Mouse (Mus musculus) lung, postnatal 0 days (tissue): Measurements from ENCODE around the gene Shisa8.

Source experiments
- CTCF ChIP-seq: IDR thresholded peaks from 2 replicates; pipeline ENCODE4 v1.5.1; 2016; ENCODE audit warnings: antibody characterized with exemption, mild to moderate bottlenecking
- EP300 ChIP-seq: IDR thresholded peaks from 2 replicates; pipeline ENCODE4 v1.6.1; 2016; ENCODE audit warnings: antibody characterized with exemption, mild to moderate bottlenecking, control low read depth

GRCm38 (mm10) chr15:82184656-82185055 is 28.0 kb downstream of the Shisa8 start:
- no peak for TF ChIP-seq CTCF
- no peak for TF ChIP-seq EP300
